Mouse (Mus musculus) G1E (cell line): ENCODE measurements at regions not wholly inside any gene's neighbourhood (a gene's known extent, or its start where the extent isn't known, plus 50 kb on each side); places are given as distances from the start of the nearest gene placed in this dataset.

ENCODE experiments used
- ATAC-seq: 2 replicates; pipeline ENCODE4 v1.8.0; 2016; ENCODE audit warnings: mild to moderate bottlenecking; ENCODE audit not compliant: insufficient number of reproducible peaks, poor library complexity, low FRiP score, severe bottlenecking; ENCODE audit errors: extremely low read depth
- DNase-seq: peaks from one replicate; pipeline ENCODE4 v3.0.0; 2012; ENCODE audit warnings: low spot score
- H3K27me3 ChIP-seq: 2 replicates; pipeline ENCODE4 v1.6.1; 2012; ENCODE audit warnings: mild to moderate bottlenecking, low read length, inconsistent platforms; ENCODE audit not compliant: insufficient read depth
- H3K36me3 ChIP-seq: replicated peaks from 2 replicates; pipeline ENCODE3; 2012; ENCODE audit warnings: mild to moderate bottlenecking, inconsistent platforms
- H3K4me1 ChIP-seq: 2 replicates; pipeline ENCODE4 v1.6.1; 2012; ENCODE audit warnings: low read depth, low read length, inconsistent platforms, mixed read lengths; ENCODE audit not compliant: insufficient read depth
- H3K4me3 ChIP-seq: 2 replicates; pipeline ENCODE4 v1.5.1; 2012; ENCODE audit warnings: low read depth, mild to moderate bottlenecking, inconsistent platforms, low read length, moderate library complexity, mixed read lengths
- H3K9me3 ChIP-seq: replicated peaks from 2 replicates; pipeline ENCODE4 v1.6.1; 2012; ENCODE audit warnings: inconsistent platforms
- CTCF ChIP-seq: IDR thresholded peaks from 2 replicates; pipeline ENCODE4 v1.5.1; 2012; ENCODE audit warnings: low read depth, low read length, inconsistent platforms, mixed read lengths
- GATA1 ChIP-seq: IDR thresholded peaks from 2 replicates; pipeline ENCODE4 v1.6.1; 2012; ENCODE audit warnings: borderline replicate concordance, low read length, inconsistent platforms, mixed read lengths
- GATA2 ChIP-seq: IDR thresholded peaks from 2 replicates; pipeline ENCODE4 v1.6.1; 2012; ENCODE audit warnings: low read depth, low read length, inconsistent platforms, borderline replicate concordance
- POLR2AphosphoS5 ChIP-seq: IDR thresholded peaks from 2 replicates; pipeline ENCODE4 v1.6.1; 2012; ENCODE audit warnings: low read depth, low read length, inconsistent platforms; ENCODE audit not compliant: insufficient replicate concordance
- TAL1 ChIP-seq: conservative IDR thresholded peaks from 2 replicates; pipeline ENCODE4 v1.6.1; 2012; ENCODE audit warnings: low read depth, low read length, inconsistent platforms, mixed read lengths

DNA sequence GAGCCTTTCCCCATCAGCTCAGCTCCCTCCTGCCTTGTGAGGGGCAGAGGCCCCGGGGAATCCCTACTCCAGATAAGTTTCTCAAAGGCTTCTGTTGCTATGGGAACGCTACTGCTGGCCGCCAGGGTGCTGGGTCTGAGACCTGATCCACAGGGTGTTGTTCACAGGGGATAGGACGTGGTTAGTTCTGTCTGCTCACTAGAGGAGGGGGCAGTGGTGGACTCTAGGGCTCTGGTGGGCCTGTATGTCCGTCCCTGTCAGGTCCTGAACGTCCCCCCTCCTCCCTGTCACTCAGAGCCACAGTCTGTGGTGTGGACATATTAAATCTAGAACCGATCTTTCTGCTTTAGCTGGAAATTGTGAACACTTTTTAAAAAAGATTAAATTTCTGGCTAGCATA, 116.0 kb downstream of the Tex29 start:
- DNase-seq: no peak
- Histone ChIP-seq H3K4me1 (peaks cover 7% of the 10 kb centered on the region), H3K27me3 (no peaks in the 10 kb centered on the region), H3K36me3 (no peaks in the 10 kb centered on the region), H3K4me3 (no peak overlapping the region), H3K9me3 (no peaks in the 10 kb centered on the region)
- TF ChIP-seq GATA1 (no peak), TAL1 (no peak), GATA2 (no peak), CTCF (no peak), POLR2AphosphoS5 (no peak)
- no peak for ATAC-seq

GRCm38 (mm10) chr8:11957046-11957783, 116.9 kb downstream of the Tex29 start:
- H3K36me3 ChIP-seq: no peaks in the 10 kb centered on the region
- no peak overlapping the region for H3K4me3 ChIP-seq
- no peak for TF ChIP-seq CTCF
- TF ChIP-seq GATA1: no peak
- TF ChIP-seq TAL1: no peak
- no peak for TF ChIP-seq POLR2AphosphoS5
- no peak for TF ChIP-seq GATA2
- ATAC-seq (no peak), DNase-seq (no peak)
- peaks cover 7% of the 10 kb centered on the region for H3K4me1 ChIP-seq
- H3K9me3 ChIP-seq: no peaks in the 10 kb centered on the region
- no peaks in the 10 kb centered on the region for H3K27me3 ChIP-seq

DNA sequence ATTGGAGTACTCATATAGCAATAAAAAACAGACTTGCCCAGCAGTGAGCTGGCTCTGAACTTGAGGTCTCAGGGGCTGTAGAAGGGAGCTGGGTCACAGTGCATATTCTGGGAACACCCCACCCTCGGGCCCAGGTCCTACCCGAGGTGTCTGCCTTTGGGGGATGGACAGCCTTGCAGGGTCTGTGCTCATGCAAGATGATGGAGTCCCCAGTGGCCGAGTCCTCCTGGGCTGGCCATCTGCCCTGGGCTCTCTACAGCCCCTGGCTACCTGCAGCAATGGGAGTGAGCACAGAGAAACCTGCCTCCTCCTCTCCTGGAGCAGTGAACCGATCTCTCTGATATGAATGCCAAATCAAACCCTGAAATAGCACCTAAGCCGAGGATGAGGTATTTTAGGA, 117.9 kb downstream of the Tex29 start:
- Histone ChIP-seq H3K27me3 (no peaks in the 10 kb centered on the region), H3K36me3 (no peaks in the 10 kb centered on the region), H3K4me1 (peaks cover 7% of the 10 kb centered on the region), H3K4me3 (no peak overlapping the region), H3K9me3 (no peaks in the 10 kb centered on the region)
- ATAC-seq (no peak), DNase-seq (no peak)
- TF ChIP-seq CTCF (no peak), GATA1 (no peak), POLR2AphosphoS5 (no peak), GATA2 (no peak), TAL1 (no peak)

DNA sequence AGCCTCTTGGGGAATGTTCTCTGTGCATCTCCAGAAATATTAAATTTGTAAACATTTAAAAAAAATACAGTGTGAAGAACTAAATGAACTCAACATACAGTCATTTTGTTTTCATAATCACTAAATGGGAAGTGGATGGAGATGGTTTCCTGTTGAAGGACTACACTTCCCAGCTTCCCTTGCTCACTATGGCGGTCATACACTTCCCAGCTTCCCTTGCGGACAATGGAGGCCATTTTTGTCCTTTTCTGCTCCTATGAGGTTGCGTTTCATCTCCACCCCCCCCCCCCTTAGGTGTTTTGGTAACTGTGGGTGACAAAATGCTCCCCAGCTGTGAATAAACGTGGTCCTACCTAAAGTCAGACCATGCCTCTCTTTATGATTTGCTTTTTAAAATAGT, 119.2 kb downstream of the Tex29 start:
- H3K9me3 ChIP-seq: no peaks in the 10 kb centered on the region
- H3K4me1 ChIP-seq: peaks cover 7% of the 10 kb centered on the region
- H3K4me3 ChIP-seq: no peak overlapping the region
- H3K36me3 ChIP-seq: no peaks in the 10 kb centered on the region
- peak; percentile 38 for DNase-seq
- no peaks in the 10 kb centered on the region for H3K27me3 ChIP-seq
- TF ChIP-seq POLR2AphosphoS5: no peak
- no peak for TF ChIP-seq TAL1
- TF ChIP-seq GATA2: no peak
- no peak for TF ChIP-seq CTCF
- no peak for TF ChIP-seq GATA1
- peak; percentile 49 for ATAC-seq

- Histone ChIP-seq H3K36me3 (no peaks in the 10 kb centered on the region), H3K4me1 (peaks cover 7% of the 10 kb centered on the region), H3K4me3 (no peak overlapping the region), H3K9me3 (no peaks in the 10 kb centered on the region), H3K27me3 (peaks cover 3% of the 10 kb centered on the region)
- ATAC-seq (no peak), DNase-seq (no peak)
- TF ChIP-seq GATA1: no peak
- no peak for TF ChIP-seq GATA2
- no peak for TF ChIP-seq TAL1
- TF ChIP-seq POLR2AphosphoS5: no peak
- no peak for TF ChIP-seq CTCF
Observed at GRCm38 (mm10) chr8:11963575-11963974, 123.3 kb downstream of the Tex29 start.

- Histone ChIP-seq H3K36me3 (no peaks in the 10 kb centered on the region), H3K4me1 (no peaks in the 10 kb centered on the region), H3K27me3 (peaks cover 21% of the 10 kb centered on the region), H3K9me3 (no peaks in the 10 kb centered on the region), H3K4me3 (no peak overlapping the region)
- ATAC-seq (no peak), DNase-seq (no peak)
- no peak for TF ChIP-seq GATA1
- TF ChIP-seq CTCF: no peak
- no peak for TF ChIP-seq TAL1
- TF ChIP-seq GATA2: no peak
- TF ChIP-seq POLR2AphosphoS5: no peak
Observed at GRCm38 (mm10) chr8:11967670-11968069, 127.4 kb downstream of the Tex29 start.

- Histone ChIP-seq H3K9me3 (no peaks in the 10 kb centered on the region), H3K4me3 (no peak overlapping the region), H3K4me1 (no peaks in the 10 kb centered on the region), H3K27me3 (peaks cover 24% of the 10 kb centered on the region), H3K36me3 (no peaks in the 10 kb centered on the region)
- no peak for TF ChIP-seq GATA1
- TF ChIP-seq GATA2: no peak
- no peak for TF ChIP-seq POLR2AphosphoS5
- TF ChIP-seq TAL1: no peak
- no peak for TF ChIP-seq CTCF
- DNase-seq (no peak), ATAC-seq (no peak)
Observed at GRCm38 (mm10) chr8:11970515-11970914, 130.2 kb downstream of the Tex29 start.
